Mouse (Mus musculus) spleen, adult 2 months (tissue): ENCODE data around the gene Gnat2.

Experiments used
- CTCF ChIP-seq: fragments of 200-500 bp; IDR thresholded peaks from 2 replicates; pipeline ENCODE4 v1.5.1; 2011; ENCODE audit warnings: mild to moderate bottlenecking, inconsistent platforms; ENCODE audit not compliant: insufficient read depth, insufficient read length, insufficient replicate concordance; ENCODE audit errors: extremely low read depth
- POLR2A ChIP-seq: fragments of 200-500 bp; IDR thresholded peaks from 2 replicates; pipeline ENCODE4 v1.6.1; 2011; ENCODE audit warnings: low read depth, low read length, inconsistent platforms

- no peak for TF ChIP-seq CTCF
- no peak for TF ChIP-seq POLR2A
Observed at GRCm38 (mm10) chr3:108069231-108069870, 23.2 kb upstream of the Gnat2 start.
